Mouse (Mus musculus) CD4-positive, CD25-positive, alpha-beta regulatory T cell, adult 9 weeks (primary cell): ENCODE measurements around the gene Rps4x. TPM values are rescaled to one million over a fixed set of nuclear protein-coding genes. Genes with fewer than 3 reads are reported as not detected.

Experiments used
- polyA plus RNA-seq: library from polyadenylated mRNA; unstranded; fragments of 100-300 nt; shearing (Covaris generic); gene quantifications from one replicate; pipeline ENCODE4 v1.2.1, GENCODE M21; 2017

Gene Rps4x
- 1,036 TPM for polyA plus RNA-seq

DNA sequence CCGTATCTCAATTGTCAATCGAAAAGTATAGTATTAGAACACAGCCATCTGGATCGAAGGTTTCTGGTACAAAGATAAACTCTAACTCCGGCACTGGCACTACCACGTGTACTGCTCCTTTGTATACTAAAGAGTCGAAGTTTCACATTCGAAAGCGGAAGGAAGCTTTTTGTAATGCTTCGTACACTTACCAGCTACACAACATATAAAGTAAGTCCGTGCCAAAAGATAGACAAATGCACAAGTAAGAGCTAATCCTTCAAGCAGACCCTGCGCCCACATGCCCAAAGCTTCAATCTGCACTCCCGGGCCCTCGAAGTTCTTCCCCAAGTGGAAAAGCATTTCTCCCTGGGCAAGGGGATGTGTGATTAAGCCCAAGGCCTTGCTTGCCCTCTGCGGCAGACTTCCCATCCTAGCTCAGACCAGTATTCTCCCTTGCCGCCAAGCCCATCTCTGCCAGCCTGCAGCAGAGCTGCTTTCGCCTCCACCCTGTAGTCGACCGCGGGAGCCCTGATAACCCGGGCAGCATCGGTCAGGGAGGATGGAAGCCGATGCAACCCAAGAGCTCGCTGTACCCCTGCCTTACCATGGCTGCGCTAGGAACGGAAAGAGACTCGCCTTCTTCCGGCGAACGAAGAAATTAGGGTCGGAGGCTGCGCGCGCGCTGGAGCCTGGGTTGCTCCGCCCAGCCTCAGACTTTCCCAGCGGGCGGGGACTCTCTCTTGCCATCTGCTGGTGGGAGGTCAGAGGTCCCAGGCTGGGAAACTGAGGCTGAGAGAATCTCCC, at the start of gene Rps4x:
TSS of gene Rps4x (minus strand) at position 683 of the 786 bp plus-strand sequence.

DNA sequence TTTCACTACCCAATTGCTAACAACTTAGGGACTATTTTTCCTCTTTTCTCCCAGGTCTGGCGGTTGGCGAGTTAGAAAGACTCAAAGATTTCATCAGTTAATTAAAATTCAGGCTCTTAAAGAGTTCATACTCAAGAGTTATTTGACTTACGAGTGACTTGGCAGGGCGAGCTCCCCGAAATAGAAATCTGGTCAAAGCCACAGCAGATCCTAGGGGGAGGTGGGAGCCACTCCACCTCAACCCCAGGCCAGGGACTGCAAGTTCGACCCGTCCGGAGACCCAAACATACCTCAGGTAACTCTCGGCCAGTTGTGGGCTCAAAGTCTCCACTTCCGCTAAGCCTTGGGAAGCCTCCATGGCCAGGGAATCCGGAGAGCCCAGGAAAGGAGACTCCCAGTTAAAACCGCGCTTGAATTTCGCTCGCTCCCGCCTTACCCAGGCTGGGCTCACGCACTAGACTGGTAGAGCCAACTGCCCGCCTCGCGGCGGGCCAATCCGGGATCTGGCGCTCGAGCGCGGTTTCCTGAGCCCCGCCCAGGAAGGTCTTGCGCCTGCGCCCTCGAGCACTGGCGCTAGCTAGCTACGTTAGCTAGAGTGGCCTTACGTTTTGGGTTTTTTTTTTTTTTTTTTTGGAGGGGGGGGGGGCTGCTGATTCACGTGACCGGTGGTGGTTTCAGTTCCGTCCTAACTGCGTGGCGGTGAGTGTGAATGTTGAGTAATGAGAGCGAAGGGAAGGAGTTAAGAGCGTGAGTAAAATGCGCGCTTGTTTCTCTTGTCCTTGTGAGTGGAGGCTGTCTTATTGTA, 32.4 kb downstream of the Rps4x start, which contains the start of gene Ercc6l:
TSS of gene Ercc6l (minus strand) at position 474 of the 805 bp plus-strand sequence.

Other genes starting within 250 kb of the Rps4x start
- gene Rtl5, start 118.1 kb downstream of the Rps4x start, polyA plus RNA-seq = 0.46 TPM
- 30.8 TPM for gene Pin4, start 69.9 kb downstream of the Rps4x start, polyA plus RNA-seq
- gene Ercc6l, start 32.3 kb downstream of the Rps4x start, polyA plus RNA-seq = 3.1 TPM
- gene Cited1, start 62.8 kb upstream of the Rps4x start, polyA plus RNA-seq = not detected